Mouse (Mus musculus) 3T3-L1 (cell line): Measurements from ENCODE around the gene Gm10696.
"Not testable (repeated sequence)": the region's sequence is repeated elsewhere in the genome, so short reads cannot be mapped to it uniquely, and the experiment has no call there.

ENCODE experiments used
- DNase-seq: peaks from one replicate; pipeline ENCODE4 v3.0.0-alpha.2; 2015; ENCODE audit warnings: low read depth, low spot score

Gm10696 gene

GRCm38 (mm10) chr3:94178093-94178492 is at the start of gene Gm10696:
TSS of gene Gm10696 (minus strand) at chr3:94178193.
- not testable (repeated sequence) for DNase-seq

GRCm38 (mm10) chr3:94196414-94196813 is 18.4 kb upstream of the Gm10696 start, which contains the start of gene Gm5286:
TSS of gene Gm5286 (plus strand) at chr3:94196714.
- DNase-seq = not testable (repeated sequence)

GRCm38 (mm10) chr3:94167351-94167750 is 10.6 kb downstream of the Gm10696 start:
- DNase-seq = not testable (repeated sequence)
